Mouse (Mus musculus) heart, postnatal 10 days (tissue): ENCODE data around the gene Ahrr. TPM values are rescaled to one million over a fixed set of nuclear protein-coding genes. Genes with fewer than 3 reads are reported as not detected.

Experiments used
- DNase-seq, 2 experiments: peaks; one replicate each; pipeline ENCODE4 v3.0.0; 2021
- intact Hi-C: fragments of 180-260 bp; cut with DNase I; formaldehyde crosslinking; loops from one replicate; pipeline ENCODE4 v1.15.1; 2025
- total RNA-seq, 2 experiments: library from RNA; stranded (reverse); gene quantifications; 2 replicates each; pipeline ENCODE4 v1.2.3; 2021

The Ahrr gene
- 1 to 10 TPM in 1 of 2 experiments, under 1 TPM in 1; 0.98 to 1.6 TPM for total RNA-seq

DNA sequence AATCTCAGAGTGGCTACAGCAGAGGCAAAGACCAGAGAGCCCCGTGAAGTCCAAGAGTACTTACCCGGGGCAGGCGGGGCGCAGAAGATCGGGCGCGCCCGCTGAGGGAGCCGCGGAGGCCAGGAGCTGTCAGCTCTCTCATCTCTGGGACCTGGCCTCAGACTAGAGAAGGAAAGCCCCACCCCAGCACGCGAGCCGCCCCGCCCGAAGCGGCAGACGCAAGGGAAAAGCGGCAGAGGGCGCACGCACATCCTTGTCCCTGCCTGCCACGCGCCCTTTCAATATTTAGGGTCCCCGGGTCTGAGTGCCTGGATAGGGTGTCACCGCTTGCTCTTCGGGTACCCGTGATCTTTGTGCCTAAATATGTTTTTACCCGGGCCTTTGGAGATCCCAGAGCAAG is at the start of gene Ahrr:
Ahrr (minus strand) TSS at position 165 of the 400 bp plus-strand sequence.
- peak; percentile 70 to 71 for DNase-seq
- intact Hi-C loops, result no loop called here

GRCm38 (mm10) chr13:74341036-74341435 is 48.9 kb upstream of the Ahrr start:
- intact Hi-C loops, result loop anchor here (2.0 to 10.0 kb wide), 3 partner anchors 154 to 514 kb away; partner anchors contain the start of gene Zfp825

DNA sequence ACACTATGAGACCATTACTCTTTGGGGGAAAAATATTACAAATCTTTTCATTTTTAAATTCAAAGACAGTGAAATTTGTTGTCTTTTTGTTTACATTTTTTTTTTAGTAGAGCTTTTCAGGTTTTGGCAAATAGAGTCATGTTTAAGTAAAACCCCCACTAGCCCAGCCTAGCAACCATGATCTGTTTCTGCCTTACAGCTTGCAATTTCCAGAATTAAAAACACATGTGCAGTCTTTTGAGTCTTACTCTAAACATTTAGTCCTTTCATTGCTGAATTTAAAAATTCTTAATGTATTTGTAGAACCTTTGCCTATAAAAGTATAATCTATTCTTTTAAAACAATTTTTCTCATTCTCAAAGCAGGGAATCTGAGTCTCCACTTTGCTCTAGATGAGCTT is 37.2 kb upstream of the Ahrr start:
- no peak for DNase-seq
- intact Hi-C loops, result no loop called here

More at GRCm38 (mm10) chr13:74341036-74341435, 48.9 kb upstream of the Ahrr start:
- DNase-seq, result peak; percentile 43 to 62

DNA sequence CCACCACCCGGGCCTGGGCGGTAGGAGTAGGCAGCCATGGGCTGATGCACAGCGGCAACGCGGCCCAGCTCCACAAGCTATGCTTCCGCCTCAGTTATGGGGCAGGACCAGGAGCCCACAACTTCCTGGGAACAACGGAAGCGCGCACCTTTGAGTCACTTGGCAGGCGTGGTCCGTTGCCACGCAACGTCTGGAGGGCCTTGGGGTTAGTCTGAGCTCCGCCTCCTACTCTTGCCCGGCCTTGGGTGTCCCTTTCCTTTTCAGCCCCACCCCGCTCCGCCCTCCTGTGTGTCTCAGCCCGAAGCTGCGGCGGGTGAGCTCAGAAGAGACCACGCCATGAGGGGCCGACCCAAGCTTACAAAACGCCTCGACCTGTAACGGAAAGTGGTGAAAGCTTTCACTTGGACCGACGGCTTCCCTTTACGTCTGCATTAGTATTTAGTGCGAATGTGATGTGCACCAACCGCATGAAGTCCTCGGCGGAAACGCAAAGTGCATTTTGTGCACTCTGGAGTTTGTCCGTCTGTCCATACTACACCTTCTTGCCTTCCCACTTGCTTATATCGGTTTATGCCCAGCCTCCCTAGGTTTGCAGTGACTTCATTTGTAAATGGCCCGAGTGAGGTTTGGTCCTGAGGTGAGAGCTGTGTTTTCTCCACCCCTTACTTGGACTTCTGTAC is 25.2 kb upstream of the Ahrr start, which contains the start of gene Pdcd6:
Pdcd6 (minus strand) TSS at position 411 of the 680 bp plus-strand sequence.
- DNase-seq, result peak; percentile 95 to 96
- intact Hi-C loops, result no loop called here

GRCm38 (mm10) chr13:74316789-74317169 is 24.6 kb upstream of the Ahrr start:
- intact Hi-C loops, result no loop called here
- DNase-seq, result no peak

- DNase-seq, result no peak
- intact Hi-C loops, result no loop called here
These were observed 24.3 kb upstream of the Ahrr start for GRCm38 (mm10) chr13:74316386-74316785.

DNA sequence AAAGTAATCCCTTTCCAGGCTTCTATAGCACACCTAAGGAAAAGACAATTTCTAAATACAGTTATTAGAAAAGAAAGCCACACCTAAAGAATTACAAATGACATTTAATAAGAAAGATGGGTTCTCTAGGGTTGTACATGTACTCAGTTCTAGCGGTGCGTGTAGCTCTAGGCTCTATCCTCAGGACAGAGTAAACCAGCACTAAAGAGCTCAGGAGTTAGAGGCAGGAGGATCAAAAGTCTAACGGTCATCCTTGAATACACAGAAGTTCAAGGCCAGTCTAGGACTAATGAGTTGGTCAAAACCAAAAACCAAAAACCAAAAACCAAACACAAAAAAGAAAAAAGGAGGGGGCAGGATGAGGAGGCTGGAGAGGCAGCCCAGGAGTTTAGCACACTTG is 22.5 kb upstream of the Ahrr start:
- intact Hi-C loops, result no loop called here
- no peak for DNase-seq

- no peak for DNase-seq
- intact Hi-C loops, result loop anchor here (10.0 kb wide), 1 partner anchor 471 kb away; no protein-coding TSS in a partner anchor
These were observed 13.6 kb upstream of the Ahrr start for GRCm38 (mm10) chr13:74305780-74306179.

DNA sequence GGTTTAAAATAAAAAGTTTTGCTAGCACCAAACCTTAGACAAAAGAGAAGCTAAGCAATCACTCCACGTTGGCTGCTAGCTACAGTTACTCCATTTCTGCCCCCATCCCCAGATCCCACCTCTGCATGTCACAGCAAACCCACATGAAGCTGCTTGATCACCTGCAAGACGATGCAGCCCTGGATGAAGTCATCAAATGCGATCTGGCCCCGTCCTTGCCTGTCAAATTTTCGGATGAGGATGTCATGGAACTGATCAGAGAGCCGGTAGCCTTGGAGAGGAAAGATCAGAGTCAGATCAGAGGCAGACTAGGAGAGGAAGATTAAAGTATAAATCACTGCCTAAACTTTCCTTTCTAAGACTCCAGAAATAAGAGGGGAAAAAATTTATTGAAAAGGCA is 13.2 kb upstream of the Ahrr start:
- intact Hi-C loops, result loop anchor here (10.0 kb wide), 1 partner anchor 471 kb away; no protein-coding TSS in a partner anchor
- DNase-seq, result no peak

- intact Hi-C loops, result loop anchor here (10.0 kb wide), 1 partner anchor 468 kb away; no protein-coding TSS in a partner anchor
- peak in 1 of 2 experiments; percentile 7 for DNase-seq
These were observed 10.2 kb upstream of the Ahrr start for GRCm38 (mm10) chr13:74302050-74303037.

DNA sequence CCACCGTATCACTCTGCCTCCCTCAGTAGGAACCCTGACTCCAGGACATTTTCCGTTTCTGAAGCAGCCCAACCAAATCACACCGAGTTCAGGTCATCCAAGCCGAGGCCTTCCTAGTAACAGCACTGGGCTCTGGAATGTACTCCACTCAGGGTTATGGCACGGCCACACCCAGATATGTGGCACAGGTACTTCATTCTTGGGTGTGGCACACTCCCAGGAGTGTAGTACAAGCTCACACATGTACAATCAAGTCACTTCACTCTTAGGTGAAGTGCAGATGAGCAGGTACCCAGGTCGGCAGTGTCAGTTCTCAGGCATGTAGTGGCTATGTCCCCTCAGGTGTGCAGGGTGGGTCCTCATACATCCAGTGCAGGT is 9.5 kb upstream of the Ahrr start:
- intact Hi-C loops, result loop anchor here (1.0 to 10.0 kb wide), 4 partner anchors 109 to 467 kb away; no protein-coding TSS in a partner anchor
- DNase-seq, result no peak

- DNase-seq, result peak; percentile 75 to 86
- intact Hi-C loops, result loop anchor here (1.0 to 10.0 kb wide), 4 partner anchors 109 to 466 kb away; no protein-coding TSS in a partner anchor
These were observed 8.9 kb upstream of the Ahrr start for GRCm38 (mm10) chr13:74300925-74301606.

- no peak for DNase-seq
- intact Hi-C loops, result no loop called here
These were observed 4.2 kb upstream of the Ahrr start for GRCm38 (mm10) chr13:74296376-74296775.

DNA sequence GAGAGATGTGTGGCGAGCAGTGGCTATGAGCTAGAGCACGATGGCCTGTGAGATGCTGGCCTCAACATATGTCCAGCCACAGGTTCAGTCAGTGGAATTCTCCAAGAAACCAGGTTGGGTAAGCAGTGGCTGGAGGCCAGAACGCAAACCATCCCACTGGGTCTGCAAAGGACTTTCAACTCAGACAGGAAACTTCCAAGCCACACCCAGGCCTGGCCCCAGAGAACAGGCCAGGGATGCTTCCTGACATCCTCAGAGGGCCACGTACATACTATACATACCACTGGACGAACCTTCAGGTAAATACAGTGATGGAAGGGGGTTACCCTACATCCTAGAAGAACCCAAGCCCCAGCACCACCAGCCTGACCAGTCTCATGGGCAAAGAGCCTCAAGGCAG is 2.5 kb downstream of the Ahrr start:
- no peak for DNase-seq
- intact Hi-C loops, result no loop called here

DNA sequence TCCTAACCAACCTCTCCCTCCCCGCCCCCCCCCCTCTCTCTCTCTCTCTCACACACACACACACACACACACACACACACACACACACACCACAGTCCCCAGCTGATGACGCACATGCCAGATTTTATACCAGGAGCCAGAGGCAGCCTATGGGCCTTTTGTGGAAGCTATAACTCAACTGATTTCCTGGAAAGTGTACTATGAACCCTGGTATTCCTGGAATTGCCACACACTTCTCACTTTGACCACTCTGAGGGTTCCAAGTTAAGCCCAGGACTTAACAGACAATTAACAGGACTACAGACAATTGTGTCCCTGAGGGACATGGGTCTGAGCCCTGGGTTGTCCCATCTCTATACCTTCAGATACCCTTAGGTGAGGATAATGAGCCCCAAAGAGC is 9.8 kb downstream of the Ahrr start:
- DNase-seq, result no peak
- intact Hi-C loops, result no loop called here

- DNase-seq, result no peak
- intact Hi-C loops, result no loop called here
These were observed 16.4 kb downstream of the Ahrr start for GRCm38 (mm10) chr13:74275726-74276125.

DNA sequence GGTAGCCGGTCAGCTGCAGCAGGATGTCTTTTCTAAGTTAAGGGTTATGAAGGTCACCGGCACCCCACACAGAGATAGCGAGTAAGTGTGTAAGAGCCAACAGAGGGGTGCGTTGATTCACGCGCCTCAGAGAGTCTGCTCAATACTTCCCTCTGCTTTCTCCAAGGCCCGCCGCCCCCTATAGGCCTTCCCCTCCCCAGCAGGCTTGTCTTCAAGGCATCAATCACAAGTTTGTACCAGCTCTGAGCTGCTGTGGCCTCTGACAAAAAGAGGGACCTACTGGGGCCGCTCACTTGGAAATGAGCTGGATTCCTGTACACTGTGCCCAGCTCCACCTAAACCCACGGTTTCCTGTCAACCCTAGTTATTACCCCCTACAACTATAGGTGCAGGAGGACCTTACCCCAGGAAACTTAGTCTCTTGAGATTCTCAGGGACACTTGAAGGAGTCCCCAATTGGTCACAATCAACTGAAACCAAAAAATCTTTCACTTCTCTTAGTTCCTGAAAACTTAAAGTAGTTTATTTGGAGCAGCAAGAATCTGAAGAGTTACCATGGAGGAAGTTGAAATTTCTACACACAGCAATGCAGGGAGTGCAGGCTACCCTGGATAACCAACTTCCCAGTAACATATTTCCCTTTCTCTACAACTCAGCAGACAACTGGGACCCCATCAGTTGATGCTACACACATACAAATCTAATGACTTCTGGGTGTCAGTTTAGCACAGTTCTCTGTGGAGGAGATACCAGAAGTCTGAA is 31.7 kb downstream of the Ahrr start:
- DNase-seq, result peak; percentile 40 to 66
- intact Hi-C loops, result no loop called here

DNA sequence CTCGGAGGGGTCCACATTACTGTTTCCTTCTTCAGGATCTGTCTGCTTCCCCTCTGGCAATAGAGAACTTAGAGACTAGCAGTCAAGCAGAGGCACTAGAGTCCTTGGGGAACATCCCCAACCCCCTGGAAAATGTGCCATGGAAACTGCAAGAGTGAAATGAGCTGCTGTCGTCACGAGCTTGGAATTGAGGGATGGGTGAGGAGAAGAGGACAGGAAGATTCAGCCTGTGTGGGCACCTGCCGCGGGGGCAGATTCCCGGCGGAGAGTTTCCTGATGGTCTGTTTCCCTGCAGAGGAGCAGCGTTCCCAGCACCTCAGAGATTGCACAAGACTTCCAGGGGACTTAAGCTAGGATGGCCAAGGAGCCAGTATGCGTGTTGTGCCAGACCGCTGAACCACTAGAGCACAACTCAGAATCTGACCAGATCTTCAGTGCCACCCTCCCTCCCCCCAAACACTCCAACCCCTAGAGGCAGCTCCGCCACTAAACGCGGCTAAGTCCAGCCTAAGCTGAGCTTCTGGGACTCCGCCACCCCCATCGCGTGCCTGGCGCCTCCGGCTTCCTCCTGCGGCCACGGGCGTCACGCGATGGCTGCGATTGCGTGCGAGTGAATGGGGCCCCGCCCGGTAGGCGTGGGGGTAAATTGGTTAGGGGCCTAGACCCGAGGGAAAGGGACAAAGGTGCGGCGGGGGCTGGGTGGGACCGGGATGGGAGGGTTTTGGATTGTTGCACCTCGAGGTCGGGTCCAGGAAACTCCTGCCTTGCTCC is 32.5 kb downstream of the Ahrr start:
- intact Hi-C loops, result no loop called here
- DNase-seq, result peak; percentile 62 to 72

DNA sequence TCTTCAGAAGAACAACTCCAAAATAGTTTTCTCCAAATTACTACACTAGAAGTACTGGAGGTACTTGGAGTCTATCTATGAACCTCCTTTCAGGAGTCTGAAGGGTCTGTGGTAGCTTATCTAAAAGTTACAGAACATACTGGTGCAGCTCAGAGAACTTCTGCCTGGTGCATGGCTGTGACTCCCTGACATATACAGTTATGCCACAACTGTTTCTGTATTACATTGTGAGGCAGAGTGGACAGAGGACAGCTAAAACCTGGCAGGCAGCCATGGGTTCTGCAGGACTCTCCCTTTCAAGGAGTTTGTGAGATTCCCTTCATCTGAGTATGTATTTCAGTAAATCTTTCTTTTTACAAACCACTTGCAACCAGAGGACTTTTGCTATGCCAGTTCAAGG is 45.6 kb downstream of the Ahrr start:
- peak in 1 of 2 experiments; percentile 24 for DNase-seq
- intact Hi-C loops, result loop anchor here (5.0 kb wide), 1 partner anchor 39 kb away; the partner anchor contains the start of gene Exoc3
